Comparison of ENCODE assay signal across 8 mouse cellular contexts in the genomic region with DNA sequence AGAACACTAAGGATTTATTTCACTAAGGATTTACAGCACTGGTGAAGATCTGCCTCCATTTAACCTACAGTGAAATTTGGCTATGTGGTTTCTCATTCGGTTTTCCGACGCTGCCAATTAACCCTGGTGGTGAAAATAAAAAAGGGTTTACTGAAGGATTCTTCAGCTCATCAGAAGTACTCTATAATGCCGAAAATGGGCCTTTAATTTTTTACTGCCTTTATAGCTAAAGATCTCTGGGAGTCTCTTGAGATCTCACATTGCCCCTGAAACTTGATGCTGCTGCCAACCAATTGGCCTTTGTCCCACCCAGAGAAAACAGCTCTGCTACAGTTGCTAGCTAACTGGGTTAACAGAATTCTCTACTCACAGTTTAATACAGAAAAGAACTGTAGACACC. TPM values are rescaled to one million over a fixed set of nuclear protein-coding genes. Genes with fewer than 3 reads are reported as not detected.
DNase-seq lines count a peak whose midpoint lies in the region; ATAC-seq lines count a peak whose summit lies in the region.

No protein-coding gene starts in this region.

- H3K4me2 ChIP-seq in hindbrain, embryonic 11.5 days (replicated peaks; ENCODE audit: low read depth, low read length): peak overlapping the region; percentile 63
- H3K4me2 ChIP-seq in liver, embryonic 11.5 days: peak overlapping the region; percentile 78

- H3K36me3 ChIP-seq in hindbrain, embryonic 11.5 days (ENCODE audit: control insufficient read depth, insufficient read depth, low read length): peaks cover 5% of the 10 kb centered on the region; the same call in 1 of the 2 replicates
- H3K36me3 ChIP-seq in liver, embryonic 11.5 days (ENCODE audit: control insufficient read depth, insufficient read depth, low read length): peaks cover 12% of the 10 kb centered on the region; the same call in 1 of the 2 replicates

- peak; percentile 44 for DNase-seq in kidney, adult 11 months
- no peak for DNase-seq in kidney, adult 18-20 months
- peak; percentile 16 for DNase-seq in brain, embryonic 18.5 days (ENCODE audit: low read depth, low spot score)
- DNase-seq in hindbrain, embryonic 11.5 days (ENCODE audit: low spot score): no peak
- no peak for DNase-seq in liver, embryonic 11.5 days (ENCODE audit: low spot score)
- DNase-seq in urinary bladder, adult 18-20 months (ENCODE audit: low spot score in 2 of 2): no peak
- no peak for DNase-seq in ovary, postnatal 36 days (ENCODE audit: low spot score)

- peak overlapping the region; percentile 98 for H3K4me3 ChIP-seq in hindbrain, embryonic 11.5 days (ENCODE audit: low read depth, low read length)
- H3K4me3 ChIP-seq in liver, embryonic 11.5 days (ENCODE audit: low read depth, low read length): peak overlapping the region; percentile 98

- no peak for ATAC-seq in hindbrain, embryonic 11.5 days (ENCODE audit: low FRiP score)
- ATAC-seq in liver, embryonic 11.5 days (replicated peaks; ENCODE audit: low FRiP score): no peak
- no peak for ATAC-seq in erythroid progenitor cell, adult 5-6 weeks (replicated peaks; ENCODE audit: low FRiP score, poor library complexity, severe bottlenecking)

- H3K9ac ChIP-seq in hindbrain, embryonic 11.5 days (ENCODE audit: low read depth, low read length): peak overlapping the region; percentile 21; the same call in 1 of the 2 replicates
- peak overlapping the region; percentile 99 for H3K9ac ChIP-seq in liver, embryonic 11.5 days (ENCODE audit: low read depth, low read length)

- H3K27ac ChIP-seq in hindbrain, embryonic 11.5 days (ENCODE audit: low read depth, low read length): peak overlapping the region; percentile 97
- peak overlapping the region; percentile 100 for H3K27ac ChIP-seq in liver, embryonic 11.5 days (ENCODE audit: low read depth, low read length)

- H3K4me1 ChIP-seq in hindbrain, embryonic 11.5 days (replicated peaks; ENCODE audit: control insufficient read depth, insufficient read depth, low read length): no peaks in the 10 kb centered on the region
- peaks cover 5% of the 10 kb centered on the region for H3K4me1 ChIP-seq in liver, embryonic 11.5 days (replicated peaks; ENCODE audit: control insufficient read depth, insufficient read depth, low read length)

- H3K27me3 ChIP-seq in hindbrain, embryonic 11.5 days (ENCODE audit: control insufficient read depth, insufficient read depth, low read length): no peaks in the 10 kb centered on the region
- no peaks in the 10 kb centered on the region for H3K27me3 ChIP-seq in liver, embryonic 11.5 days (replicated peaks; ENCODE audit: control insufficient read depth, insufficient read depth, low read length)

- no peaks in the 10 kb centered on the region for H3K9me3 ChIP-seq in hindbrain, embryonic 11.5 days (ENCODE audit: control insufficient read depth, low read length)
- H3K9me3 ChIP-seq in liver, embryonic 11.5 days (ENCODE audit: control insufficient read depth, low read length): no peaks in the 10 kb centered on the region

- WGBS in hindbrain, embryonic 11.5 days: 5% methylated on average over 4 of the region's 4 CpGs
- WGBS in liver, embryonic 11.5 days: 2% methylated on average over 4 of the region's 4 CpGs

RNA-seq across cellular contexts. Expression of gene Srsf12, which starts 40.1 kb away (rescaled TPM):
- 10.4 and 12.9 TPM in 2 replicates for polyA plus RNA-seq in hindbrain, embryonic 11.5 days (2014; fragmentation: Nextera tagmentation; extraction: Ambion mirVana)
- polyA plus RNA-seq in liver, embryonic 11.5 days (2014; fragmentation: Nextera tagmentation; extraction: Ambion mirVana): 0.73 and 1.6 TPM in 2 replicates
- not detected in 2 replicates for total RNA-seq in erythroid progenitor cell, adult 5-6 weeks (2015; ENCODE audit: low replicate concordance)
- not detected in 2 replicates for total RNA-seq in erythroid progenitor cell, adult 5-6 weeks (2017; ENCODE audit: low replicate concordance)

RNA-seq across cellular contexts. Expression of gene Pnrc1, which starts 41.0 kb away (rescaled TPM):
- polyA plus RNA-seq in hindbrain, embryonic 11.5 days (2014; fragmentation: Nextera tagmentation; extraction: Ambion mirVana): 84.3 and 89.4 TPM in 2 replicates
- polyA plus RNA-seq in liver, embryonic 11.5 days (2014; fragmentation: Nextera tagmentation; extraction: Ambion mirVana): 58.7 and 59.0 TPM in 2 replicates
- 103 and 121 TPM in 2 replicates for total RNA-seq in erythroid progenitor cell, adult 5-6 weeks (2015; ENCODE audit: low replicate concordance)
- total RNA-seq in erythroid progenitor cell, adult 5-6 weeks (2017; ENCODE audit: low replicate concordance): 66.6 and 83.0 TPM in 2 replicates

RNA-seq across cellular contexts. Expression of gene Pm20d2, which starts 59.4 kb away (rescaled TPM):
- polyA plus RNA-seq in hindbrain, embryonic 11.5 days (2014; fragmentation: Nextera tagmentation; extraction: Ambion mirVana): 0.54 and 1.2 TPM in 2 replicates
- polyA plus RNA-seq in liver, embryonic 11.5 days (2014; fragmentation: Nextera tagmentation; extraction: Ambion mirVana): 0.26 and 0.70 TPM in 2 replicates
- not detected in 2 replicates for total RNA-seq in erythroid progenitor cell, adult 5-6 weeks (2015; ENCODE audit: low replicate concordance)
- not detected in 2 replicates for total RNA-seq in erythroid progenitor cell, adult 5-6 weeks (2017; ENCODE audit: low replicate concordance)

Comparison
In these comparisons a context has a peak if more than half of its experiments do, and no peak if none do; other contexts are left out.
1. DNase-seq: peak in kidney, adult 11 months (single experiment) and brain, embryonic 18.5 days (single experiment); none in kidney, adult 18-20 months (single experiment), hindbrain, embryonic 11.5 days (single experiment), liver, embryonic 11.5 days (single experiment), urinary bladder, adult 18-20 months (0 of 2) and ovary, postnatal 36 days (single experiment).